Mouse (Mus musculus) heart, adult 2 months (tissue): Measurements from ENCODE around the gene Krt81. TPM values are rescaled to one million over a fixed set of nuclear protein-coding genes. Genes with fewer than 3 reads are reported as not detected.

ENCODE experiments used
- DNase-seq, 2 experiments: peaks; one replicate each; pipeline ENCODE4 v3.0.0; 2021
- H3K27ac ChIP-seq: fragments of 200-600 bp; 2 replicates; pipeline ENCODE4 v1.8.1; 2022
- H3K27me3 ChIP-seq: fragments of 200-500 bp; 2 replicates; pipeline ENCODE4 v1.6.1; 2012; ENCODE audit warnings: mild to moderate bottlenecking, low read length, inconsistent platforms, mixed read lengths; ENCODE audit not compliant: control insufficient read depth, insufficient read depth
- H3K36me3 ChIP-seq: fragments of 200-500 bp; 2 replicates; pipeline ENCODE4 v1.6.1; 2012; ENCODE audit warnings: low read length, inconsistent platforms; ENCODE audit not compliant: control insufficient read depth, insufficient read depth
- H3K4me1 ChIP-seq: fragments of 200-500 bp; 2 replicates; pipeline ENCODE4 v1.6.1; 2011; ENCODE audit warnings: low read length; ENCODE audit not compliant: control insufficient read depth, insufficient read depth
- H3K4me3 ChIP-seq: fragments of 200-600 bp; 2 replicates; pipeline ENCODE4 v1.8.1; 2022
- H3K79me2 ChIP-seq: fragments of 200-500 bp; replicated peaks from 2 replicates; pipeline ENCODE4 v1.6.1; 2012; ENCODE audit warnings: mild to moderate bottlenecking, inconsistent platforms, low read length, moderate library complexity, mixed read lengths; ENCODE audit not compliant: control insufficient read depth, insufficient read depth
- H3K9ac ChIP-seq: fragments of 200-500 bp; 2 replicates; pipeline ENCODE4 v1.6.1; 2012; ENCODE audit warnings: low read depth, mild to moderate bottlenecking, control low read depth, inconsistent platforms, low read length, mixed read lengths
- CTCF ChIP-seq: fragments of 200-600 bp; IDR thresholded peaks from 2 replicates; pipeline ENCODE4 v1.8.1; 2022; ENCODE audit warnings: antibody characterized with exemption, mild to moderate bottlenecking, moderate library complexity
- EP300 ChIP-seq: fragments of 200-500 bp; IDR thresholded peaks from 2 replicates; pipeline ENCODE4 v1.6.1; 2011; ENCODE audit warnings: low read depth, low read length, control low read depth; ENCODE audit not compliant: insufficient read depth
- POLR2A ChIP-seq: fragments of 200-500 bp; IDR thresholded peaks from 2 replicates; pipeline ENCODE4 v1.6.1; 2011; ENCODE audit warnings: mild to moderate bottlenecking, low read depth, low read length, control low read depth; ENCODE audit not compliant: insufficient read depth
- WGBS: fragments of 180-500 bp; shearing (Covaris S2); methylation state at CpG from one replicate; pipeline ENCODE4 v1.1.7; 2018; 5-methylcytosine and 5-hydroxymethylcytosine counted together
- intact Hi-C: fragments of 180-260 bp; cut with DNase I; formaldehyde crosslinking; loops from one replicate; pipeline ENCODE4 v1.15.1; 2025
- polyA plus RNA-seq: library from polyadenylated mRNA; depleted of rRNA; stranded (reverse); fragments of >200 nt; gene quantifications from 2 replicates; pipeline ENCODE4 v1.2.3, GENCODE M21; 2012; rRNA removed
- total RNA-seq, 2 experiments: library from RNA; stranded (reverse); gene quantifications; 2 replicates each; pipeline ENCODE4 v1.2.3; 2021

Gene Krt81
- total and polyA plus RNA-seq, 3 experiments = not detected

DNA sequence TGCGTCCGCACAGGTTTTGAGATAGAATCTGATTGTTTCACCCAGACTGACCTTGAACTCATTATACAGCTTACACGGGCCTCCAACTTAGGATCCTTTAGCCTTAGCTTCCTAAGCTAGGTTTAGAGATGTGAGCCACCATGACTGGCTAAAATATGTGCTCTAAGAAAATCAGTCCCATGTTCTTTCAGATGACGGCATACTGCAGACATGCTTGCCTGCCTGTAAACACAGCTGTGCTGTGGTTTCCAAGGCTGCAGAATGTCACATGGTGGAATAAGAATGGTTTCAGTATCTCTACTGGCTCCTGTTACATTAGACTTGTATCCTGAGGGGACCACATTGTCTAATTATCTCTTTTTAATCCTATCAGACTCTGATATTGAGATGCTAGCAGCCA is 44.6 kb downstream of the Krt81 start:
- H3K4me3 ChIP-seq = no peak overlapping the region
- H3K4me1 ChIP-seq = no peaks in the 10 kb centered on the region
- H3K36me3 ChIP-seq = no peaks in the 10 kb centered on the region
- H3K9ac ChIP-seq = no peak overlapping the region
- no peaks in the 10 kb centered on the region for H3K79me2 ChIP-seq
- no peak for DNase-seq
- TF ChIP-seq POLR2A = no peak
- TF ChIP-seq CTCF = no peak
- no peak for TF ChIP-seq EP300
- H3K27ac ChIP-seq = no peak overlapping the region
- WGBS = 72% methylated on average over 4 of the region's 4 CpGs
- intact Hi-C loops = no loop called here
- H3K27me3 ChIP-seq = no peaks in the 10 kb centered on the region

DNA sequence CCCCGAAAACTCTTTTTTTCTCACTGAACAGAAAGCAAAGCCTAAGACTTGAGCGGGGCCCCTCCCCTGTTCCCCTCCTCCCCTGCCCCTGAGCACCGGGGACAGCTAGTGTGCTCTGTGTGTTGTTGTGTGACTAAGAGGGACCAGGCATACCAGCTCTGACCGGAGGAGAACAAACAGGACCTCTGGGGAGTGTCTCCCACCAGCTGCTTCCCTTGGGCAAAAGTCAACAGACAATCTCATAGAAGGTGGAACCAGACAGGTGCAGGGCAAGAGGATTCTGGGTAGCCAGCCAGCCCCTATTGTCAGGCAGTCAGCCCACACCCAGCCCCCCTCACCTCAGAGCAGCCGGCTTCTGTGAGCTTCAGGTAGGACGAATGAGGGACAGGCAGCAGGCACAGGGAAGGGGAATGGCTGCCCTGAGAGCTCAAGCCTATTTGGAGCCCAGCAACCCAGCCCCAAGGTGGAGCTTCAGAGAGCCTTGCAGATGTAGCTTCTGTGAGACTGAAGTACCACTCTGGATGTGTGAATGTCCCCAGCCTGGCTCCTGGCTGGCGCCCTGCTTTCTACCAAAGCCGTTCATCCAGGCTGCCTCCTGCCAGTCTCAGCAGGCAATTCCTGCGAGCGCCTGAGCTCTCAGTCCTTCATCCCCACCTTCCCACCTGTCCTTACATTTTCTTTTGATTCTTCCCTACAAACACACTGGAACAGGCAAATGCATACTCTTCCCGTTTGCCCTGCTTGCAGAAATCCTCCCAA is 48.6 kb downstream of the Krt81 start:
- no peaks in the 10 kb centered on the region for H3K4me1 ChIP-seq
- DNase-seq = no peak
- no peak overlapping the region for H3K9ac ChIP-seq
- 68% methylated on average over 11 of the region's 11 CpGs for WGBS
- intact Hi-C loops = no loop called here
- no peak overlapping the region for H3K27ac ChIP-seq
- H3K4me3 ChIP-seq = no peak overlapping the region
- TF ChIP-seq CTCF (no peak), POLR2A (no peak), EP300 (no peak)
- H3K27me3 ChIP-seq = peaks cover 3% of the 10 kb centered on the region; the same call in 1 of the 2 replicates
- H3K36me3 ChIP-seq = no peaks in the 10 kb centered on the region
- H3K79me2 ChIP-seq = no peaks in the 10 kb centered on the region

GRCm38 (mm10) chr15:101413916-101414635 is 49.5 kb downstream of the Krt81 start:
- H3K36me3 ChIP-seq = no peaks in the 10 kb centered on the region
- peaks cover 3% of the 10 kb centered on the region; the same call in 1 of the 2 replicates for H3K27me3 ChIP-seq
- no peak overlapping the region for H3K9ac ChIP-seq
- TF ChIP-seq CTCF (no peak), EP300 (no peak), POLR2A (no peak)
- no peaks in the 10 kb centered on the region for H3K79me2 ChIP-seq
- H3K4me3 ChIP-seq = no peak overlapping the region
- intact Hi-C loops = no loop called here
- no peaks in the 10 kb centered on the region for H3K4me1 ChIP-seq
- 56% methylated on average over 7 of the region's 7 CpGs for WGBS
- DNase-seq = no peak
- H3K27ac ChIP-seq = no peak overlapping the region

DNA sequence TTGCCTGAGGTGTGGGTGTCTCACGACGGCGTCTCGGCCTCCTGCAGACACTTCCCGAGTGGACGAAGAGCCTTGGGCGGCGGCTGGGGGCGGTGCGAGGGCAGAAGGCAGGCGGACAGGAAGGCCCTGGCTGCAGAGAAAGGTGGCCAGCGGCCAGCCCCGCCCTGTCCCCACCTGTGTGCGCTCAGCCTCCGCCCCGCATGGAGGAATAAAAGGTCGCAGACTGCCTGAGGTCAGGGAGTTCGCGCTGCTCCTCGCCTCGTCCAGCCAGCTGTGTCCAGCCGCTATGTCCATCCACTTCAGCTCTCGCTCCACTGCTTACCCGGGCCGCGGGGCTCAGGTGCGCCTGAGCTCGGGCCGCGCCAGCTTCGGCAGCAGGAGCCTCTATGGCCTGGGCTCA is 51.4 kb downstream of the Krt81 start:
- peak in 1 of 2 experiments; percentile 22 for DNase-seq
- Histone ChIP-seq H3K4me1 (no peaks in the 10 kb centered on the region), H3K79me2 (no peaks in the 10 kb centered on the region), H3K27ac (no peak overlapping the region), H3K4me3 (no peak overlapping the region), H3K9ac (no peak overlapping the region), H3K36me3 (no peaks in the 10 kb centered on the region), H3K27me3 (peaks cover 3% of the 10 kb centered on the region; the same call in 1 of the 2 replicates)
- WGBS = 43% methylated on average over 31 of the region's 31 CpGs
- TF ChIP-seq CTCF (no peak), POLR2A (no peak), EP300 (no peak)
- intact Hi-C loops = no loop called here

GRCm38 (mm10) chr15:101410775-101411174 is 52.8 kb downstream of the Krt81 start, which contains the start of gene Krt7:
TSS of gene Krt7 (plus strand) at chr15:101411043.
- peaks cover 3% of the 10 kb centered on the region; the same call in 1 of the 2 replicates for H3K27me3 ChIP-seq
- DNase-seq = no peak
- no peak within 1 kb of the TSS for H3K27ac ChIP-seq
- no peaks in the 10 kb centered on the region for H3K4me1 ChIP-seq
- WGBS = 53% methylated on average over 2 of the region's 2 CpGs
- no peak for TF ChIP-seq CTCF
- TF ChIP-seq POLR2A = no peak
- no peak for TF ChIP-seq EP300
- H3K79me2 ChIP-seq = no peaks in the 10 kb centered on the region
- H3K36me3 ChIP-seq = no peaks in the 10 kb centered on the region
- intact Hi-C loops = no loop called here
- no peak within 1 kb of the TSS for H3K4me3 ChIP-seq
- no peak within 1 kb of the TSS for H3K9ac ChIP-seq

Other genes starting within 250 kb of the Krt81 start
- gene Grasp, start 239.6 kb downstream of the Krt81 start, total RNA-seq = 10 to 100 TPM; 10.9 to 11.5 TPM
- gene Grasp, start 239.6 kb downstream of the Krt81 start, polyA plus RNA-seq = 7.4 and 7.6 TPM in 2 replicates
- 10 to 100 TPM; 12.1 to 45.3 TPM for gene Nr4a1, start 209.5 kb downstream of the Krt81 start, total RNA-seq
- gene Nr4a1, start 209.5 kb downstream of the Krt81 start, polyA plus RNA-seq = 17.0 and 23.8 TPM in 2 replicates
- gene Atg101, start 179.5 kb downstream of the Krt81 start, total RNA-seq = 10 to 100 TPM; 21.2 to 22.4 TPM
- 26.4 and 29.3 TPM in 2 replicates for gene Atg101, start 179.5 kb downstream of the Krt81 start, polyA plus RNA-seq
- gene 6030408B16Rik, start 170.5 kb downstream of the Krt81 start, total RNA-seq = 1 to 10 TPM in 1 of 2 experiments, under 1 TPM in 1; 0.70 to 1.1 TPM
- 2.5 and 6.3 TPM in 2 replicates for gene 6030408B16Rik, start 170.5 kb downstream of the Krt81 start, polyA plus RNA-seq
- gene Krt80, start 93.6 kb downstream of the Krt81 start, total RNA-seq = 1 to 10 TPM; 2.2 to 2.8 TPM
- gene Krt80, start 93.6 kb downstream of the Krt81 start, polyA plus RNA-seq = 2.0 and 3.2 TPM in 2 replicates
- gene Krt7, start 52.7 kb downstream of the Krt81 start, total RNA-seq = 1 to 10 TPM; 2.5 to 3.1 TPM
- 2.6 and 3.3 TPM in 2 replicates for gene Krt7, start 52.7 kb downstream of the Krt81 start, polyA plus RNA-seq
- gene Krt87, start 24.9 kb downstream of the Krt81 start, total RNA-seq = not detected
- gene Krt87, start 24.9 kb downstream of the Krt81 start, polyA plus RNA-seq = not detected in 2 replicates
- gene Krt88, start 16.0 kb downstream of the Krt81 start, total RNA-seq = not detected
- not detected in 2 replicates for gene Krt88, start 16.0 kb downstream of the Krt81 start, polyA plus RNA-seq
- gene Krt86, start 9.7 kb upstream of the Krt81 start, total RNA-seq = not detected
- gene Krt86, start 9.7 kb upstream of the Krt81 start, polyA plus RNA-seq = 0.12 TPM in 1 of 2 replicates, not detected in the other
- gene Krt83, start 27.8 kb upstream of the Krt81 start, total RNA-seq = not detected
- not detected in 2 replicates for gene Krt83, start 27.8 kb upstream of the Krt81 start, polyA plus RNA-seq
- not detected for gene Gm49425, start 53.5 kb upstream of the Krt81 start, total RNA-seq
- gene Gm49425, start 53.5 kb upstream of the Krt81 start, polyA plus RNA-seq = not detected in 2 replicates
- not detected for gene Krt84, start 69.1 kb upstream of the Krt81 start, total RNA-seq
- not detected in 2 replicates for gene Krt84, start 69.1 kb upstream of the Krt81 start, polyA plus RNA-seq
- not detected for gene Krt82, start 86.9 kb upstream of the Krt81 start, total RNA-seq
- gene Krt82, start 86.9 kb upstream of the Krt81 start, polyA plus RNA-seq = not detected in 2 replicates
- not detected for gene Krt90, start 99.2 kb upstream of the Krt81 start, total RNA-seq
- gene Krt90, start 99.2 kb upstream of the Krt81 start, polyA plus RNA-seq = 0.06 TPM in 1 of 2 replicates, not detected in the other
- not detected for gene Krt75, start 110.2 kb upstream of the Krt81 start, total RNA-seq
- not detected in 2 replicates for gene Krt75, start 110.2 kb upstream of the Krt81 start, polyA plus RNA-seq
- not detected for gene Gm5414, start 164.4 kb upstream of the Krt81 start, total RNA-seq
- gene Gm5414, start 164.4 kb upstream of the Krt81 start, polyA plus RNA-seq = not detected in 2 replicates
- gene Gm5478, start 183.6 kb upstream of the Krt81 start, total RNA-seq = not detected
- not detected in 2 replicates for gene Gm5478, start 183.6 kb upstream of the Krt81 start, polyA plus RNA-seq
- not detected for gene Krt6b, start 216.5 kb upstream of the Krt81 start, total RNA-seq
- gene Krt6b, start 216.5 kb upstream of the Krt81 start, polyA plus RNA-seq = 0.04 TPM in 1 of 2 replicates, not detected in the other
- not detected for gene Krt6a, start 230.6 kb upstream of the Krt81 start, total RNA-seq
- gene Krt6a, start 230.6 kb upstream of the Krt81 start, polyA plus RNA-seq = not detected in 2 replicates
- under 1 TPM in 1 of 2 experiments, not detected in 1; 0.23 TPM for gene Krt5, start 249.1 kb upstream of the Krt81 start, total RNA-seq
- gene Krt5, start 249.1 kb upstream of the Krt81 start, polyA plus RNA-seq = 1.3 TPM in 1 of 2 replicates, not detected in the other